In the genomic region with DNA sequence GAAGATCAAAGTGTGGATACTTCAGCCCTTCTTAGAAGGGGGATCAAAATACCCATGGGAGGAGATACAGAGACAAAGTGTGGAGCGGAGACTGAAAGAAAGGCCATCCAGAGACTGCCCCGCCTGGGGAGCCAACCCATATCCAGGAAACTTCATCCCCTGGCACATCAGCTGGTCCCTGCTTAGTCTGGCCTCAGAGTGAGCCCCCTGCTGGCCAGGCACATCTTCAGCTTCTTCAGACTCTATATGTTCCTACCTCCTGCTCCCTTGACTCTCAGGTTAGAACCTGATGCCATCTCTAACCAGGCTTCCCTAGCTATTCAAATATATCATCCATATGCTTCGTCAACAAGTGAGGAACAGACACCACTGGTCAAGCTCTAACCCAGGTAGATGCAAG, we compare ENCODE assay signal across 9 mouse cellular contexts. TPM values are rescaled to one million over a fixed set of nuclear protein-coding genes. Genes with fewer than 3 reads are reported as not detected.
DNase-seq lines count a peak whose midpoint lies in the region; ATAC-seq lines count a peak whose summit lies in the region.
"Had no signal": no experiment of that assay in that cellular context is flagged by ENCODE, and none has a peak within 500 bp of the region (broad histone marks: within the 10 kb centered on the region; RNA-seq: fewer than 3 reads in every experiment).

No protein-coding gene starts in this region.

- H3K27me3 ChIP-seq in kidney, embryonic 14.5 days (ENCODE audit: control insufficient read depth, insufficient read depth, low read length): no peaks in the 10 kb centered on the region
- H3K27me3 ChIP-seq: limb, embryonic 13.5 days had no signal

- WGBS in kidney, embryonic 14.5 days: 70% methylated on average over 3 of the region's 3 CpGs

- H3K4me2 ChIP-seq in kidney, embryonic 14.5 days (replicated peaks; ENCODE audit: low read depth, low read length): no peak overlapping the region
- H3K4me2 ChIP-seq: limb, embryonic 13.5 days had no signal

- H3K4me1 ChIP-seq in kidney, embryonic 14.5 days (ENCODE audit: control insufficient read depth, insufficient read depth, low read length): no peaks in the 10 kb centered on the region
- H3K4me1 ChIP-seq: limb, embryonic 13.5 days had no signal

- peak; percentile 50 for DNase-seq in kidney, adult 18-20 months
- DNase-seq in CD4-positive, CD25-positive, alpha-beta regulatory T cell, adult 2 months (ENCODE audit: low read depth, low spot score): peak; percentile 84
- DNase-seq in adrenal gland, adult 8-10 months: peak; percentile 3
- DNase-seq in right cerebral cortex, postnatal 25 days: no peak

- no peak overlapping the region for H3K4me3 ChIP-seq in kidney, embryonic 14.5 days (ENCODE audit: low read length)
- H3K4me3 ChIP-seq: limb, embryonic 13.5 days had no signal

- no peak overlapping the region for H3K27ac ChIP-seq in kidney, embryonic 14.5 days (ENCODE audit: low read depth, low read length)
- H3K27ac ChIP-seq: limb, embryonic 13.5 days had no signal

- no peak for ATAC-seq in kidney, embryonic 14.5 days (ENCODE audit: low FRiP score, low TSS enrichment)
- ATAC-seq in granulocyte monocyte progenitor cell, adult 5-6 weeks (replicated peaks; ENCODE audit: poor library complexity, severe bottlenecking): 0 out of 2 replicates have a peak, but pooled peaks have one; percentile 48
- ATAC-seq in megakaryocyte, adult 5-6 weeks (ENCODE audit: poor library complexity, severe bottlenecking): peak; percentile 54; the same call in 1 of the 2 replicates
- ATAC-seq in erythroid progenitor cell, adult 5-6 weeks (replicated peaks; ENCODE audit: low FRiP score, poor library complexity, severe bottlenecking): no peak

- no peak overlapping the region for H3K9ac ChIP-seq in kidney, embryonic 14.5 days (ENCODE audit: low read depth, low read length)
- H3K9ac ChIP-seq: limb, embryonic 13.5 days had no signal

- H3K9me3 ChIP-seq in kidney, embryonic 14.5 days (ENCODE audit: control insufficient read depth, low read length): no peaks in the 10 kb centered on the region
- H3K9me3 ChIP-seq: limb, embryonic 13.5 days had no signal

- H3K36me3 ChIP-seq in kidney, embryonic 14.5 days (ENCODE audit: control insufficient read depth, insufficient read depth, low read length): no peaks in the 10 kb centered on the region
- H3K36me3 ChIP-seq: limb, embryonic 13.5 days had no signal

RNA-seq across cellular contexts. Expression of gene Kcna10, which starts 33.9 kb away (rescaled TPM):
- not detected in 2 replicates for polyA plus RNA-seq in kidney, embryonic 14.5 days (2014; fragmentation: Nextera tagmentation; extraction: Ambion mirVana)
- total RNA-seq in adrenal gland, adult 8-10 months (2022): not detected
- not detected in 2 replicates for total RNA-seq in granulocyte monocyte progenitor cell, adult 5-6 weeks (2014; fragmentation: Nextera tagmentation)
- not detected in 2 replicates for total RNA-seq in granulocyte monocyte progenitor cell, adult 5-6 weeks (2017)
- total RNA-seq in megakaryocyte, adult 5-6 weeks (2015): not detected in 2 replicates
- total RNA-seq in megakaryocyte, adult 5-6 weeks (2017): not detected in 2 replicates
- not detected in 2 replicates for total RNA-seq in erythroid progenitor cell, adult 5-6 weeks (2015; ENCODE audit: low replicate concordance)
- total RNA-seq in erythroid progenitor cell, adult 5-6 weeks (2017; ENCODE audit: low replicate concordance): not detected in 2 replicates
- polyA plus RNA-seq: limb, embryonic 13.5 days had no signal

RNA-seq across cellular contexts. Expression of gene Kcna2, which starts 48.1 kb away (rescaled TPM):
- polyA plus RNA-seq in kidney, embryonic 14.5 days (2014; fragmentation: Nextera tagmentation; extraction: Ambion mirVana): 0.08 and 0.20 TPM in 2 replicates
- total RNA-seq in adrenal gland, adult 8-10 months (2022): 1 to 10 TPM in 2 of 4 experiments, under 1 TPM in 2; 0.61 to 2.3 (median 1.1) TPM
- not detected in 2 replicates for total RNA-seq in granulocyte monocyte progenitor cell, adult 5-6 weeks (2014; fragmentation: Nextera tagmentation)
- total RNA-seq in granulocyte monocyte progenitor cell, adult 5-6 weeks (2017): 0.04 TPM in 1 of 2 replicates, not detected in the other
- total RNA-seq in megakaryocyte, adult 5-6 weeks (2015): under 0.01 and 0.07 TPM in 2 replicates
- 0.04 TPM in 1 of 2 replicates, not detected in the other for total RNA-seq in megakaryocyte, adult 5-6 weeks (2017)
- 2.1 and 2.5 TPM in 2 replicates for total RNA-seq in erythroid progenitor cell, adult 5-6 weeks (2015; ENCODE audit: low replicate concordance)
- 0.61 and 1.5 TPM in 2 replicates for total RNA-seq in erythroid progenitor cell, adult 5-6 weeks (2017; ENCODE audit: low replicate concordance)

Comparison
In these comparisons a context has a peak if more than half of its experiments do, and no peak if none do; other contexts are left out.
1. ATAC-seq: peak in granulocyte monocyte progenitor cell, adult 5-6 weeks (single experiment) and megakaryocyte, adult 5-6 weeks (single experiment); none in kidney, embryonic 14.5 days (single experiment) and erythroid progenitor cell, adult 5-6 weeks (single experiment).